Mouse (Mus musculus) small intestine, adult 2 months (tissue): ENCODE results near the gene Fxyd5.

Experiments used
- CTCF ChIP-seq: fragments of 200-500 bp; IDR thresholded peaks from 2 replicates; pipeline ENCODE4 v1.5.1; 2012; ENCODE audit warnings: low read depth, mild to moderate bottlenecking, control low read depth, inconsistent platforms, low read length, moderate library complexity, mixed read lengths; ENCODE audit not compliant: insufficient replicate concordance, insufficient read length; ENCODE audit errors: extremely low read depth
- POLR2A ChIP-seq: fragments of 200-500 bp; IDR thresholded peaks from 2 replicates; pipeline ENCODE4 v1.6.1; 2012; ENCODE audit warnings: low read depth, mild to moderate bottlenecking, control low read depth, inconsistent platforms, low read length, moderate library complexity

GRCm38 (mm10) chr7:31034789-31035188 is 7.5 kb downstream of the Fxyd5 start:
- TF ChIP-seq CTCF (peak; percentile 33; the same call in 1 of the 2 replicates), POLR2A (no peak)
